Mouse (Mus musculus) ES-Bruce4 (cell line): ENCODE measurements around the gene Tbrg4. TPM values are rescaled to one million over a fixed set of nuclear protein-coding genes. Genes with fewer than 3 reads are reported as not detected.

Experiments used
- H3K27ac ChIP-seq: 2 replicates; pipeline ENCODE4 v1.5.1; 2012; ENCODE audit warnings: low read length, inconsistent platforms; ENCODE audit not compliant: insufficient read depth
- H3K27me3 ChIP-seq: 2 replicates; pipeline ENCODE4 v1.6.1; 2012; ENCODE audit warnings: mild to moderate bottlenecking, low read length, inconsistent platforms; ENCODE audit not compliant: control insufficient read depth, poor library complexity, insufficient read depth, severe bottlenecking
- H3K36me3 ChIP-seq: 2 replicates; pipeline ENCODE4 v1.6.1; 2012; ENCODE audit warnings: inconsistent platforms, mild to moderate bottlenecking, low read length, moderate library complexity; ENCODE audit not compliant: control insufficient read depth, poor library complexity, insufficient read depth, severe bottlenecking
- H3K4me1 ChIP-seq: one replicate; pipeline ENCODE4 v1.8.1; 2011; ENCODE audit warnings: low read length; ENCODE audit not compliant: control insufficient read depth, insufficient read depth
- H3K4me3 ChIP-seq: 2 replicates; pipeline ENCODE4 v1.5.1; 2011; ENCODE audit warnings: low read depth, mild to moderate bottlenecking, low read length
- H3K9ac ChIP-seq: 2 replicates; pipeline ENCODE4 v1.6.1; 2012; ENCODE audit warnings: low read depth, mild to moderate bottlenecking, inconsistent platforms; ENCODE audit not compliant: poor library complexity, severe bottlenecking
- H3K9me3 ChIP-seq: replicated peaks from 2 replicates; pipeline ENCODE4 v1.6.1; 2012; ENCODE audit warnings: mild to moderate bottlenecking, low read length, inconsistent platforms; ENCODE audit not compliant: control insufficient read depth, poor library complexity, insufficient read depth, severe bottlenecking
- CTCF ChIP-seq: IDR thresholded peaks from one replicate; pipeline ENCODE4 v1.8.1; 2011; ENCODE audit warnings: low read depth, low read length
- EP300 ChIP-seq: IDR thresholded peaks from 2 replicates; pipeline ENCODE4 v1.6.1; 2011; ENCODE audit warnings: low read depth, low read length; ENCODE audit not compliant: insufficient read depth
- POLR2A ChIP-seq: IDR thresholded peaks from one replicate; pipeline ENCODE4 v1.8.1; 2011; ENCODE audit warnings: low read length; ENCODE audit not compliant: insufficient read depth
- polyA plus RNA-seq: library from polyadenylated mRNA; stranded (reverse); fragments of >200 nt; gene quantifications from 2 replicates; pipeline ENCODE4 v1.2.4, GENCODE M21; 2011; ENCODE audit warnings: low read depth; ENCODE audit not compliant: missing spikeins, insufficient read depth, insufficient read length

Tbrg4 gene
- polyA plus RNA-seq, 1 experiment, result 92.5 TPM

DNA sequence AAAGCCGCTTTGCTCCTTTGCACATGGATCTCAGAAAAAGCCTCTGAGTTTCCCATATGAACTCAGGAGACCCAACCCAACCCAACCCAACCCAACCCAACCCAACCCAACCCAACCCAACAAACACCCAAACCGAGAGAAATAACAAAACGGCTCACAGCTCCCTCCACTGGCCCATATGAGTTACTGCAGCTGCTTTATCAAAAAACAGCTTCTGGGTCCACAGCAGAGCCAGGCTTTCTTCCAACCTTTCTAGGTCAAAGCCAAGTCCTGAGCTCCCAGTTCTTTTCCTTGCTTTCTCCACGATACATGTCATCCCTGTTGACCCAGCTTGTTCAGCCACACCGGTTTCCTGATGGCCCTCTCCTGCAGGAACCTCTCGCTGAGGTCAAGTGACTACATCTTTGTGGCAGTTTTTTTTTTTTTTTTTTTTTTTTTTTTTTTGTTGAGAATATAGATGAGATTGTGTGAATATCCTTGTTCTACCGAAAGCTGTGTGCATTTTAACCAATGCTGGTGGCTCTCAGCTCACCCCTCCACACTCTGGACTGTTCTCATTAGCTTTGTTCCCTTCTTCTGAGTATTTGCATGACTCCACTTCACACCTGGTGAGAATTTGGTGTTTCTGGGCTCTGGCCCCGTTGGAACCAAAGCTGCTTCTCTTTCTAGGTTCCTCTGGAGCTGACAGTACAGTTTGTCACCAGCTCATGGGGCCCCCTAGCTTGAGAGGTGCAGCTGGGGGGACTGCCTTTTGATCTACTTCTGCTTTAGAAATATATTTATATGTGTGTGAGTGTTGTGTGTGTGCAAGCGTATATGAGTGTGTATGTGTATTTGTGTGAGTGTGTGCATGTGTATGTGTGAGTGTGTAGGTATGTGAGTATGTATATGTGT is 22.2 kb upstream of the Tbrg4 start:
- H3K27me3 ChIP-seq, result no peaks in the 10 kb centered on the region
- no peak overlapping the region for H3K27ac ChIP-seq
- H3K4me1 ChIP-seq, result no peaks in the 10 kb centered on the region
- no peak overlapping the region for H3K4me3 ChIP-seq
- H3K9ac ChIP-seq, result no peak overlapping the region
- TF ChIP-seq EP300, result no peak
- TF ChIP-seq CTCF, result peak; percentile 23
- no peaks in the 10 kb centered on the region for H3K36me3 ChIP-seq
- H3K9me3 ChIP-seq, result no peaks in the 10 kb centered on the region

DNA sequence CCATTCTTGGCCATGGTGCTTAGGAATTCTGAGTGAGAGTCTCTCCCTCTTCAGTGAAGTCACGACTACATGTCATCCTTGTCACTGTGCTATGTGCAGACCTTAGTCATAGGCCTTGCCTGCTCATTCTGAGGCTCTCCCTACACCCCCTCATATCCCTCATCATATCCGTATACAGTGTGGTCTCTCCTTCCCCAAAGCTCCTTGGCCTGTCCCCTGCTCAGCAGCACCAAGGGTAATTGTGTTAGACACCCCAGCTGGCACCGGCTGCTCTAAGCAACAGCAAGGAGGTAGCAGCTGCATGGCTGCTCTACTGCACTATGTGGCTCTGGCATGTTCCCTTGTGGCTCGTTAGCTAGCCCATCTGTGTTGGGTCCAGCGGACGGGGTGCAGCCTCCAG is 18.7 kb upstream of the Tbrg4 start:
- no peak overlapping the region for H3K9ac ChIP-seq
- TF ChIP-seq EP300, result no peak
- TF ChIP-seq POLR2A, result no peak
- TF ChIP-seq CTCF, result no peak
- no peaks in the 10 kb centered on the region for H3K4me1 ChIP-seq
- no peaks in the 10 kb centered on the region for H3K9me3 ChIP-seq
- H3K27me3 ChIP-seq, result no peaks in the 10 kb centered on the region
- H3K4me3 ChIP-seq, result no peak overlapping the region
- no peaks in the 10 kb centered on the region for H3K36me3 ChIP-seq
- no peak overlapping the region for H3K27ac ChIP-seq

DNA sequence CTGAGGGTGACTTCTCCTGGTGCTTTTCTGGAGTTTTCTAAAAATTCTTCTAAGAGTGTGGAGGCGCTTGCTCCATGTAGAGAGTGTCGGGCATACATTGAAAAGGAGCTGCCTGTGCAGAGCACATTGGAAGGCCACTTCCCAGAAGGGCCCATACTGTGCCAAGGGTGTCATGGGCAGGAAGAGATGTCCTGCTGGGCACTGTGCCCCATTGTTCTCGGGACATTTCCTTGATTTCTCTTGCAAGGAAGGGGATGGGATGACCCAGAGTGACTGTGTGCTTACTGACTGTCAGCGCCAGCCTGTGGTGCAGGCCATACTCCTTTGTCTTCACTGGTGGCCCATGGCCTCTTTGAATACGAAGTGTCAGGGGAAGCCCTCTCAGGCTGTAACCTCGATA is 13.2 kb upstream of the Tbrg4 start:
- no peak overlapping the region for H3K4me3 ChIP-seq
- H3K9me3 ChIP-seq, result no peaks in the 10 kb centered on the region
- H3K27me3 ChIP-seq, result no peaks in the 10 kb centered on the region
- no peaks in the 10 kb centered on the region for H3K4me1 ChIP-seq
- H3K9ac ChIP-seq, result no peak overlapping the region
- TF ChIP-seq CTCF, result no peak
- no peak for TF ChIP-seq POLR2A
- no peak for TF ChIP-seq EP300
- H3K36me3 ChIP-seq, result no peaks in the 10 kb centered on the region
- no peak overlapping the region for H3K27ac ChIP-seq

DNA sequence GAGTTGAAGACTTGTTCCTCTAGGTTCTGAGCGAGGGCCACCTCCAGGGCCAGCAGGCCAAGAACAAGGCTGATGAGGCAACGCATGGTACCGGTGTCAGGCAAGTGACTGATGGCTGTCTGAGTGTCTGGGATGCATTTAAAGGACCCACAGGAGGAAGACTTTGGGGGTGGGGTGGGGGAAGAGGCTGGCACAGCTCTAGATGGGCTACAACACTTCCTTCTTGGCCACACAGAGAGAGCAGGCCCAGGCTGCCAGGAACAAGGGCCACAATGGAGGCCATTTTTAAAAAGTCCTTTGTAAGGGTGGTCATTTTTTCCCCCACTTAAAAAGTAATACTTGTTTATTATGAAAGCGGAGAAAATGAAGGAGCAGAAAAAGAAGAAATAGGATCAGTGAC is 12.7 kb upstream of the Tbrg4 start, which contains the start of gene Wap:
Gene Wap (minus strand): TSS at position 101 of the 400 bp plus-strand sequence.
- Histone ChIP-seq H3K9ac (no peak within 1 kb of the TSS), H3K27ac (no peak within 1 kb of the TSS), H3K4me1 (no peaks in the 10 kb centered on the region), H3K36me3 (no peaks in the 10 kb centered on the region), H3K9me3 (no peaks in the 10 kb centered on the region), H3K4me3 (no peak within 1 kb of the TSS), H3K27me3 (no peaks in the 10 kb centered on the region)
- no peak for TF ChIP-seq EP300
- TF ChIP-seq CTCF, result no peak

DNA sequence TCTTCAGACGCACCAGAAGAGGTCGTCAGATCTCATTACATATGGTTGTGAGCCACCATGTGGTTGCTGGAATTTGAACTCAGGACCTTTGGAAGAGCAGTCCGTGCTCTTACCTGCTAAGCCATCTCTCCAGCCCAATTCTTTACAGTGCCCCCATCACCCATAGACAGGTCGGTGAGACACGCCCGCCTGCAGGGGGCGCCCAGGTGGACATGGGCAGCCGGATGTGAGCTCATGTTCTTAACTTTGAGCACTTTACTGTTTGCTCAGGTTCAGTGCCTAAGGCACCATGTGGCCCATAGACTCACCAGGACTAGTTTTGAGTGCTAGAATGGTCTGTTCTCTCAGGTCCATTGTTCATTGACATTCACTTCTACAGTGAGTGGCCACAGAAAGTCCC is 10.3 kb upstream of the Tbrg4 start:
- Histone ChIP-seq H3K9me3 (no peaks in the 10 kb centered on the region), H3K4me1 (no peaks in the 10 kb centered on the region), H3K9ac (no peak overlapping the region), H3K27me3 (no peaks in the 10 kb centered on the region), H3K36me3 (no peaks in the 10 kb centered on the region), H3K4me3 (no peak overlapping the region), H3K27ac (no peak overlapping the region)
- TF ChIP-seq CTCF (peak; percentile 17), POLR2A (no peak)

DNA sequence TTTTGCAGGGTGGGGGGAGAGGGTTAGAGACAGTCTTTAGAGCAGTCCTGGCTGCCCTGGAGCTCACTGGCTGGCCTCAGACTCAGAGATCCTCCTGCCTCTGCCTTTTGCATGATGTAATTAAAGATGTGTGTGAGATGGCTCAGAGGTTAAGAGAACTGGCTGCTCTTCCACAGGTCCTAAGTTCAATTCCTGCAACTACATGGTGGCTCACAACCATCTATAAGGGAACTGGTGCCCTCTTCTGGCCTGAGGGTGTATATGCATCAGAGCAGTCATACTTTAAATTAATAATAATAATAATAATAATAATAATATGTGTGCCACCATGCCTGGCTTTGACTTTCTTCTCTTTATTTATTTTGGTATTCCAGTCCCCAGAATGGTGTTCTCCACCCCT is 3.8 kb upstream of the Tbrg4 start:
- Histone ChIP-seq H3K9me3 (no peaks in the 10 kb centered on the region), H3K4me1 (no peaks in the 10 kb centered on the region), H3K4me3 (no peak overlapping the region), H3K36me3 (peaks cover 4% of the 10 kb centered on the region), H3K27ac (no peak overlapping the region), H3K27me3 (no peaks in the 10 kb centered on the region), H3K9ac (no peak overlapping the region)
- TF ChIP-seq EP300, result no peak
- peak; percentile 24 for TF ChIP-seq CTCF
